Mouse (Mus musculus) myocyte (in vitro differentiated cells): Measurements from ENCODE around the gene Actl6b. TPM values are rescaled to one million over a fixed set of nuclear protein-coding genes. Genes with fewer than 3 reads are reported as not detected.

ENCODE experiments used
- H3K27me3 ChIP-seq: one replicate; pipeline ENCODE4 v1.6.1; 2011; ENCODE audit not compliant: control insufficient read depth, insufficient read depth, insufficient read length
- H3K36me3 ChIP-seq: one replicate; pipeline ENCODE4 v1.6.1; 2011; ENCODE audit not compliant: control insufficient read depth, insufficient read depth
- H3K4me2 ChIP-seq: one replicate; pipeline ENCODE4 v1.6.1; 2011; ENCODE audit warnings: low read depth, control low read depth
- H3K4me3 ChIP-seq: one replicate; pipeline ENCODE4 v1.5.1; 2011; ENCODE audit warnings: mild to moderate bottlenecking, control low read depth, moderate library complexity
- H3K79me2 ChIP-seq: one replicate; pipeline ENCODE4 v1.6.1; 2011; ENCODE audit not compliant: control insufficient read depth, insufficient read depth
- H3ac ChIP-seq: one replicate; pipeline ENCODE4 v1.6.1; 2011; ENCODE audit not compliant: control insufficient read depth, insufficient read length
- CEBPB ChIP-seq: IDR thresholded peaks from 2 replicates; pipeline ENCODE4 v1.6.1; 2011; ENCODE audit warnings: mild to moderate bottlenecking, moderate library complexity; ENCODE audit not compliant: poor library complexity, insufficient read depth, severe bottlenecking
- E2F4 ChIP-seq: IDR thresholded peaks from one replicate; pipeline ENCODE4 v1.6.1; 2011; ENCODE audit warnings: mild to moderate bottlenecking, control low read depth, moderate library complexity; ENCODE audit not compliant: insufficient read depth
- MAX ChIP-seq: IDR thresholded peaks from one replicate; pipeline ENCODE4 v1.6.1; 2011; ENCODE audit warnings: low read depth, mild to moderate bottlenecking, control low read depth
- MYOD1 ChIP-seq, 3 experiments: IDR thresholded peaks; one replicate each; pipeline ENCODE4 v1.6.1; 2011; ENCODE audit warnings: control low read depth in 2 of 3, low read depth in 2 of 3, mild to moderate bottlenecking in 2 of 3, moderate library complexity in 1 of 3; ENCODE audit not compliant: insufficient read length in 2 of 3, control insufficient read depth in 1 of 3
- MYOG ChIP-seq, 3 experiments: IDR thresholded peaks; one replicate each; pipeline ENCODE4 v1.6.1; 2011; ENCODE audit warnings: control low read depth in 2 of 3, low read depth in 2 of 3, mild to moderate bottlenecking in 2 of 3; ENCODE audit not compliant: insufficient read length in 2 of 3, control insufficient read depth in 1 of 3, insufficient read depth in 1 of 3
- POLR2A ChIP-seq: IDR thresholded peaks from one replicate; pipeline ENCODE4 v1.6.1; 2011; ENCODE audit warnings: low read depth, mild to moderate bottlenecking, control low read depth, moderate library complexity; ENCODE audit not compliant: insufficient read length
- POLR2AphosphoS2 ChIP-seq: IDR thresholded peaks from one replicate; pipeline ENCODE4 v1.6.1; 2011; ENCODE audit warnings: low read depth, control low read depth; ENCODE audit not compliant: insufficient read length
- REST ChIP-seq: IDR thresholded peaks from one replicate; pipeline ENCODE4 v1.6.1; 2011; ENCODE audit warnings: mild to moderate bottlenecking, control low read depth, moderate library complexity; ENCODE audit not compliant: insufficient read depth, insufficient read length
- SRF ChIP-seq: IDR thresholded peaks from one replicate; pipeline ENCODE4 v1.6.1; 2011; ENCODE audit warnings: low read depth; ENCODE audit not compliant: control insufficient read depth, insufficient read length
- TCF12 ChIP-seq: IDR thresholded peaks from one replicate; pipeline ENCODE4 v1.6.1; 2011; ENCODE audit warnings: mild to moderate bottlenecking, control low read depth; ENCODE audit not compliant: poor library complexity, insufficient read depth, severe bottlenecking
- TCF3 ChIP-seq: IDR thresholded peaks from one replicate; pipeline ENCODE4 v1.6.1; 2011; ENCODE audit warnings: low read depth, control low read depth; ENCODE audit not compliant: insufficient read length
- USF1 ChIP-seq: IDR thresholded peaks from one replicate; pipeline ENCODE4 v1.6.1; 2011; ENCODE audit warnings: low read depth, mild to moderate bottlenecking, control low read depth, moderate library complexity
- polyA plus RNA-seq: library from polyadenylated mRNA; unstranded; fragments of >200 nt; fragmentation: generic; extraction: Trizol; gene quantifications from one replicate; pipeline ENCODE4 v1.2.1, GENCODE M21; 2012; ENCODE audit warnings: missing spikeins

Actl6b gene
- polyA plus RNA-seq, 1 experiment: not detected

DNA sequence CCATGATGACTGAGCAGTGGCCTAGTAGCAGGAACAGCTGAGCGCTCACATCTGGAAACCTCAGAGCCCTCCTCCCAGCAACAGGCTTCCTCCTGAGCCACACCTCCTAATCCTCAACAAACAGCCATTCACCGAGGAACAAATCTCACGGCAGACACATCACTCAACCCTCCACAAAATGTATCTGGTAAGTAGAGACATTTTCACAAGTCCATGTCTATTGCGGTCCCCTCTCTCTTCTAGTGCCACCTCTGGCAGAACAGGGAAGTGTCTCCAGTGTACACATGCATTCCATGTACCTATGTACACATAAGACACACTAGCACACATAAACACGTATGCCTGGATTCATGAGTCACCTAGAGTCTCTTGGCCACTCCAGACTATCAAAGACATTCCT, 2.2 kb upstream of the Actl6b start:
- Histone ChIP-seq H3K4me3 (no peak overlapping the region), H3K36me3 (no peaks in the 10 kb centered on the region), H3K4me2 (no peak overlapping the region), H3ac (no peak overlapping the region), H3K79me2 (no peaks in the 10 kb centered on the region), H3K27me3 (peaks cover 41% of the 10 kb centered on the region)
- TF ChIP-seq MAX: no peak

DNA sequence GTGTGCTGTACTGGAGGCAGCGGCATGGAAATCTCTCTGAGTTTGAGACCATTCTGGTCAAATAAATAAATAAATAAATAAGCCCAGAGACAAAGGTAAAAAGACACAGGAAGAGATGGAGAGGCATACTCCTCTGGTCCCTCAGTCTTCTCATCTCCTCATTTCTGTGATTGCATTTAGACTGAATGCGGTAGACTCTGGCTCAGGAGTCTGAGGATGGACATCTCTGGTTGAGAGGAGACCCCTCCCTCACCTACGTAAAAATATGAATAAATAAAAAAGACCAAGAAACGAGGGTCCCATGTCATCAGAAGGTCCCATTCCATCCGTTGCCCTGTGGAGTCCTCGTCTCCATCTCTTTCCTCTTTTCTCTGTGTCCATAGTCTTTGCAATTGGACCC, 317 bp upstream of the Actl6b start:
- Histone ChIP-seq H3K79me2 (no peaks in the 10 kb centered on the region), H3K4me2 (no peak overlapping the region), H3K4me3 (no peak overlapping the region), H3ac (no peak overlapping the region), H3K27me3 (peaks cover 43% of the 10 kb centered on the region), H3K36me3 (no peaks in the 10 kb centered on the region)
- no peak for TF ChIP-seq MAX
- no peak for TF ChIP-seq CEBPB
- TF ChIP-seq E2F4: no peak
- no peak for TF ChIP-seq TCF3
- no peak for TF ChIP-seq MYOG (IDR thresholded peaks at IDR 0.05; ENCODE audit: control insufficient read depth in 1 of 3, insufficient read depth in 1 of 3, insufficient read length in 2 of 3, low read depth in 2 of 3)
- no peak for TF ChIP-seq USF1
- TF ChIP-seq MYOD1 (IDR thresholded peaks at IDR 0.05; ENCODE audit: control insufficient read depth in 1 of 3, insufficient read length in 2 of 3, low read depth in 2 of 3): no peak
- TF ChIP-seq SRF: no peak
- TF ChIP-seq TCF12: no peak
- no peak for TF ChIP-seq REST
- no peak for TF ChIP-seq POLR2A
- TF ChIP-seq POLR2AphosphoS2: no peak

DNA sequence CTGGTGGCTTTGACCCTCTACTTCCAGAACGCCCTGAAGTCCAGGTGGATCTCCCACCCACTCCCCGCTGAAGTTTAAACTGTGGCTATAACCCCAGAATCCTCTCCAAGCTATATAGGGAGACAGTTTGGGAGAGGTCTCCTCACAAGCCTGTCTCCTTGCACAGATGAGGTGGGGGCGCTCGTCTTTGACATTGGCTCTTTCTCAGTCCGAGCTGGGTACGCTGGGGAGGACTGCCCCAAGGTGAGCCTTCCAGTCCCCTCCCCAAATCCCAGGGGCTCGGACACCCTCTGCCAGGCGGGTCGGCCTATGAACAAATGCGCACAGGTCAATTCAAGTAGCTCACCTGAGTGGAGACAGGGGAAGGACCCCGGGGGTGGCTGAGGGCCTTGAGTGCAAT, 581 bp downstream of the Actl6b start:
- H3ac ChIP-seq: no peak overlapping the region
- no peaks in the 10 kb centered on the region for H3K36me3 ChIP-seq
- H3K79me2 ChIP-seq: no peaks in the 10 kb centered on the region
- TF ChIP-seq POLR2A (no peak), E2F4 (no peak), SRF (no peak), TCF12 (no peak)
- peaks cover 39% of the 10 kb centered on the region for H3K27me3 ChIP-seq
- no peak overlapping the region for H3K4me2 ChIP-seq
- H3K4me3 ChIP-seq: no peak overlapping the region

- Histone ChIP-seq H3K79me2 (no peaks in the 10 kb centered on the region), H3K27me3 (peaks cover 33% of the 10 kb centered on the region), H3ac (no peak overlapping the region), H3K4me2 (no peak overlapping the region), H3K4me3 (no peak overlapping the region), H3K36me3 (no peaks in the 10 kb centered on the region)
- no peak for TF ChIP-seq POLR2AphosphoS2
- TF ChIP-seq USF1: no peak
- no peak for TF ChIP-seq TCF12
- no peak for TF ChIP-seq TCF3
- no peak for TF ChIP-seq POLR2A
- no peak for TF ChIP-seq CEBPB
- no peak for TF ChIP-seq REST
- no peak for TF ChIP-seq SRF
- no peak for TF ChIP-seq MYOG (IDR thresholded peaks at IDR 0.05; ENCODE audit: control insufficient read depth in 1 of 3, insufficient read depth in 1 of 3, insufficient read length in 2 of 3, low read depth in 2 of 3)
- no peak for TF ChIP-seq MYOD1 (IDR thresholded peaks at IDR 0.05; ENCODE audit: control insufficient read depth in 1 of 3, insufficient read length in 2 of 3, low read depth in 2 of 3)
- no peak for TF ChIP-seq MAX
- no peak for TF ChIP-seq E2F4
Measured at GRCm38 (mm10) chr5:137561556-137561955, 8.2 kb downstream of the Actl6b start.

GRCm38 (mm10) chr5:137562965-137563364, 9.6 kb downstream of the Actl6b start:
- TF ChIP-seq MAX (no peak), TCF12 (no peak), MYOD1 (IDR thresholded peaks at IDR 0.05; ENCODE audit: control insufficient read depth in 1 of 3, insufficient read length in 2 of 3, low read depth in 2 of 3) (no peak), MYOG (IDR thresholded peaks at IDR 0.05; ENCODE audit: control insufficient read depth in 1 of 3, insufficient read depth in 1 of 3, insufficient read length in 2 of 3, low read depth in 2 of 3) (no peak), REST (no peak), CEBPB (no peak), SRF (no peak), TCF3 (no peak), POLR2A (no peak)
- no peak overlapping the region for H3K4me2 ChIP-seq
- H3K79me2 ChIP-seq: no peaks in the 10 kb centered on the region
- H3K36me3 ChIP-seq: no peaks in the 10 kb centered on the region
- no peak overlapping the region for H3K4me3 ChIP-seq
- no peak overlapping the region for H3ac ChIP-seq
- peaks cover 37% of the 10 kb centered on the region for H3K27me3 ChIP-seq
